Mouse (Mus musculus) kidney, embryonic 14.5 days (tissue): ENCODE results near the gene Hsd17b13. TPM values are rescaled to one million over a fixed set of nuclear protein-coding genes. Genes with fewer than 3 reads are reported as not detected.
A peak's percentile ranks its signal among the peaks of the same experiment; 100 is the strongest.

Source experiments
- ATAC-seq: fragments of 200-750 bp; cut with Nextera tagmentation; 2 replicates; pipeline ENCODE4 v1.8.0; 2017; ENCODE audit warnings: moderate number of reproducible peaks, mild to moderate bottlenecking, moderate TSS enrichment, moderate library complexity; ENCODE audit not compliant: low FRiP score, low TSS enrichment
- H3K27ac ChIP-seq: fragments of 300-500 bp; sonication (generic); 2 replicates; pipeline ENCODE4 v1.5.1; 2014; ENCODE audit warnings: low read depth, mild to moderate bottlenecking, low read length, moderate library complexity, mixed read lengths
- H3K27me3 ChIP-seq: fragments of 300-500 bp; sonication (generic); 2 replicates; pipeline ENCODE4 v1.6.1; 2014; ENCODE audit warnings: mild to moderate bottlenecking, low read length; ENCODE audit not compliant: control insufficient read depth, insufficient read depth
- H3K36me3 ChIP-seq: fragments of 300-500 bp; sonication (generic); 2 replicates; pipeline ENCODE4 v1.6.1; 2014; ENCODE audit warnings: low read length, mixed read lengths; ENCODE audit not compliant: control insufficient read depth, insufficient read depth
- H3K4me1 ChIP-seq: fragments of 300-500 bp; sonication (generic); 2 replicates; pipeline ENCODE4 v1.6.1; 2014; ENCODE audit warnings: low read length, mixed read lengths; ENCODE audit not compliant: control insufficient read depth, insufficient read depth
- H3K4me2 ChIP-seq: fragments of 300-500 bp; sonication (generic); replicated peaks from 2 replicates; pipeline ENCODE4 v1.6.1; 2014; ENCODE audit warnings: low read depth, mild to moderate bottlenecking, low read length
- H3K4me3 ChIP-seq: fragments of 300-500 bp; sonication (generic); 2 replicates; pipeline ENCODE4 v1.5.1; 2014; ENCODE audit warnings: mild to moderate bottlenecking, low read length
- H3K9ac ChIP-seq: fragments of 300-500 bp; sonication (generic); 2 replicates; pipeline ENCODE4 v1.6.1; 2014; ENCODE audit warnings: low read depth, mild to moderate bottlenecking, low read length, moderate library complexity
- H3K9me3 ChIP-seq: fragments of 300-500 bp; sonication (generic); 2 replicates; pipeline ENCODE4 v1.6.1; 2016; ENCODE audit warnings: low read length; ENCODE audit not compliant: control insufficient read depth
- WGBS: fragments of 180-500 bp; shearing (Covaris S2); extraction: QIAGEN DNeasy Blood & Tissue Kit; methylation state at CpG from one replicate; pipeline ENCODE4 v1.1.7; 2014; 5-methylcytosine and 5-hydroxymethylcytosine counted together
- polyA plus RNA-seq: library from polyadenylated mRNA; unstranded; fragments of >200 nt; fragmentation: Nextera tagmentation; extraction: Ambion mirVana; gene quantifications from 2 replicates; pipeline ENCODE4 v1.2.1, GENCODE M21; 2014

The Hsd17b13 gene
- polyA plus RNA-seq, 1 experiment from 2014 or later: not detected

DNA sequence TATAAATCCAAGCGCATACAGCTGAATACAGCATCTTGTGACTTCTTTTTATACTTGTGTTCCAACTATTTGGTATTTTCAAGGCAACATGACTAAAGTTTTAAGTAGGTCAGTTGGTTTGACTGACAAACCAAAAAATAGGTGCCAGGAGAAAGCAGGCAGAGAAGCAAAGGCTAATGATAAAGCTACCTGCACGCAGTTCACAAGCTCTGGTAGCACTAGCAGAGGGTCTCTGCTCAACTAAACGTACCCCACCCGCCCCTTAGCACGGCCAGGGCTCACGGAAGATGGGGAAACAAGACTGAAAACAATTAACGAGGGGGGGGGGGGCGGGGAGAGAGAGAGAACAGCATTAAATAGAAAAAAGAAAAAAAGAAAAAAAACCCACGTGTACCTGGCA, 67.1 kb downstream of the Hsd17b13 start:
- H3K9ac ChIP-seq: peak overlapping the region; percentile 87; the same call in 1 of the 2 replicates
- 14% methylated on average over 8 of the region's 9 CpGs for WGBS

DNA sequence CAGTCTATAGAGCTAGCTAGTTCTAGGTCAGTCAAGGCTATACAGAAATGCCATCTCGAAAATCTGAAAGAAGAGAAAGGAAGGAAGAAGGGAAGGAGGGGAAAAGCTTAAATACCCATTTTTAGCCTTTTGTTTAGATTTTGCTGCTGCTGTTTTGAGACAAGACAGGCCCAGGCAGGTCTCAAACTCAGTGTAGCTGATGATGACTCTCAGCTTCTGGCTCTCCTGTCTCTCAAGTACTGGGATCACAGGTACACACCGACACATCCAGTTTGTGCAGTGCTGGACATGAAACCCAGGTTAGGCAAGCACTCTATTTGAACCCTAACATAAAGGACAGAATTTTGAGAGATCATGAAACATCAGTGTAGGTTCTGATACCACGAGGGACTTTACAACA, 67.7 kb downstream of the Hsd17b13 start:
- Histone ChIP-seq H3K27me3 (no peaks in the 10 kb centered on the region), H3K36me3 (no peaks in the 10 kb centered on the region), H3K4me1 (peaks cover 6% of the 10 kb centered on the region; the same call in 1 of the 2 replicates), H3K4me2 (no peak overlapping the region), H3K4me3 (no peak overlapping the region), H3K9ac (no peak overlapping the region), H3K9me3 (no peaks in the 10 kb centered on the region), H3K27ac (no peak overlapping the region)
- no peak for ATAC-seq
- WGBS: 73% methylated on average over 3 of the region's 3 CpGs

More for the DNA sequence above, 67.1 kb downstream of the Hsd17b13 start:
- no peaks in the 10 kb centered on the region for H3K27me3 ChIP-seq
- H3K4me1 ChIP-seq: peaks cover 6% of the 10 kb centered on the region; the same call in 1 of the 2 replicates
- peak overlapping the region; percentile 90 for H3K4me3 ChIP-seq
- peak overlapping the region; percentile 75 for H3K4me2 ChIP-seq
- H3K27ac ChIP-seq: no peak overlapping the region
- no peaks in the 10 kb centered on the region for H3K9me3 ChIP-seq
- no peaks in the 10 kb centered on the region for H3K36me3 ChIP-seq
- ATAC-seq: no peak

DNA sequence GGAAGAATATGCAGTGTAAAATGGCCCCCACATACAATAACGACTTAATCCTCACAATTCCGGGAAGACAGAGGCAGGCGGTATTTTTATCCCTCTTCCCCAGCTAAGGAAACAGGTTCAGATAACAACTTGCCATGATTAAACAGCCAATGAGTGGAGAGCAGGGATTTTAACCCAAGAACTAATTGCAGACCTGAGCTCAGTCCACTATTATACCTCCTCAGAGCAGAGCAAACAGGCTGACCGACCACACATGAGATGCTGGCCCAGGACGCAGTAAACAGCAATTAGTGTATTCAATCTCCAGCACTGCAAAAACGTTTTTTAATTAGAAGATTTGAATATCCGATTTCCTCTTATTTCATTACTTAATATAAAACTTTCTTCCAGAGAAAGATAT, 68.4 kb downstream of the Hsd17b13 start:
- H3K4me3 ChIP-seq: no peak overlapping the region
- peaks cover 6% of the 10 kb centered on the region; the same call in 1 of the 2 replicates for H3K4me1 ChIP-seq
- no peaks in the 10 kb centered on the region for H3K36me3 ChIP-seq
- no peaks in the 10 kb centered on the region for H3K9me3 ChIP-seq
- no peak overlapping the region for H3K4me2 ChIP-seq
- H3K27ac ChIP-seq: no peak overlapping the region
- no peaks in the 10 kb centered on the region for H3K27me3 ChIP-seq
- H3K9ac ChIP-seq: no peak overlapping the region
- WGBS: 58% methylated on average over 7 of the region's 7 CpGs
- ATAC-seq: no peak

DNA sequence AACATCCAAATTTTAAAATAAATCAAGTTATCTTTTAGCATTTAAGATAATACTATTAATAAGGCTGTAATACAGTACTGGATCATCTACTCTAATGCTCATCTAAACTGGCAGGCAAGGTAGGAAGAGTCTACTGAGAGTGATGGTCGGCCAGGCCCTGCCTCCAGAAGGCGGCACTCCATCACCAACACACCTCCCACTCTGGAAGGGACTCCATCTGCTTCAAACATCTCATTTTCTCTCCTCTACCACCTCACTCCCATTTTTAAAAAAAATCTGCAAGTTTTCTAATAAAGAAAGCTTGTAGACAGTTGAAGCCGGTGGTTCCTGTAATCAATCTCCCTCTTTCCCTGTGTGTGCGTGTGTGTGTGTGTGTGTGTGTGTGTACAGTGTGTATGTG, 69.4 kb downstream of the Hsd17b13 start:
- peaks cover 6% of the 10 kb centered on the region; the same call in 1 of the 2 replicates for H3K4me1 ChIP-seq
- no peak for ATAC-seq
- no peak overlapping the region for H3K4me2 ChIP-seq
- no peak overlapping the region for H3K27ac ChIP-seq
- no peaks in the 10 kb centered on the region for H3K27me3 ChIP-seq
- WGBS: 80% methylated on average over 4 of the region's 4 CpGs
- H3K9ac ChIP-seq: no peak overlapping the region
- H3K9me3 ChIP-seq: no peaks in the 10 kb centered on the region
- no peak overlapping the region for H3K4me3 ChIP-seq
- H3K36me3 ChIP-seq: no peaks in the 10 kb centered on the region

DNA sequence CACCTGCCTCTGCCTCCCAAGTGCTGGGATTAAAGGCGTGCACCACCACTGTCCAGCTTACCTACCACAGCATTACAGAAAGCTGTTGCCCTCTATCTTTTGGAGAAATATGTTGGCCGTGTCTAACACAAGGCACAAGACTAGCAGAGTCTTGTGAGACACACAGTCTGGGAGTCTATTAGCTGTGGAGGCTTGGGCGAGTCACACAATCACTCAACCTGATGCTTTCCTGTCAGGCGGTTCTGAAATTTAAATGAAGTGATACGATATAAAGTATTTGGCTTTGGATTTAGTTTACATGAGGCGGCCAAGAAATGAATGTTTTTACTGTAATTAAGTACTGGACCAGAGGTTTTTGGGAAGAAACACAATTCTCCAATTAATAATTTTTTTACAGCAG, 71.0 kb downstream of the Hsd17b13 start:
- Histone ChIP-seq H3K27me3 (no peaks in the 10 kb centered on the region), H3K9ac (no peak overlapping the region), H3K36me3 (no peaks in the 10 kb centered on the region), H3K4me3 (no peak overlapping the region), H3K4me2 (no peak overlapping the region), H3K9me3 (no peaks in the 10 kb centered on the region), H3K27ac (no peak overlapping the region), H3K4me1 (peaks cover 6% of the 10 kb centered on the region; the same call in 1 of the 2 replicates)
- ATAC-seq: no peak
- 89% methylated on average over 6 of the region's 6 CpGs for WGBS

Other genes starting within 250 kb of the Hsd17b13 start
- 6.8 and 13.3 TPM in 2 replicates for gene Klhl8, start 66.2 kb downstream of the Hsd17b13 start, polyA plus RNA-seq
- gene Hsd17b11, start 44.5 kb upstream of the Hsd17b13 start, polyA plus RNA-seq: 7.3 and 7.9 TPM in 2 replicates
- gene Nudt9, start 68.9 kb upstream of the Hsd17b13 start, polyA plus RNA-seq: 57.5 and 58.1 TPM in 2 replicates
- gene Gm17660, start 100.2 kb upstream of the Hsd17b13 start, polyA plus RNA-seq: not detected in 2 replicates
- 33.5 and 36.1 TPM in 2 replicates for gene Sparcl1, start 136.3 kb upstream of the Hsd17b13 start, polyA plus RNA-seq
- gene Dspp, start 193.3 kb upstream of the Hsd17b13 start, polyA plus RNA-seq: not detected in 2 replicates
- not detected in 2 replicates for gene Dmp1, start 225.2 kb upstream of the Hsd17b13 start, polyA plus RNA-seq